Mouse (Mus musculus) forebrain, embryonic 16.5 days (tissue): ENCODE results near the gene Scn2b. TPM values are rescaled to one million over a fixed set of nuclear protein-coding genes. Genes with fewer than 3 reads are reported as not detected.
A peak's percentile ranks its signal among the peaks of the same experiment; 100 is the strongest.

Source experiments
- ATAC-seq: fragments of 200-750 bp; cut with Nextera tagmentation; 2 replicates; pipeline ENCODE4 v1.8.0; 2017; ENCODE audit warnings: mild to moderate bottlenecking, moderate library complexity
- H3K27ac ChIP-seq: fragments of 300-500 bp; sonication (generic); 2 replicates; pipeline ENCODE4 v1.5.1; 2014; ENCODE audit warnings: low read length, control low read depth
- H3K27me3 ChIP-seq: fragments of 300-500 bp; sonication (generic); replicated peaks from 2 replicates; pipeline ENCODE4 v1.6.1; 2014; ENCODE audit warnings: low read length; ENCODE audit not compliant: control insufficient read depth, insufficient read depth
- H3K36me3 ChIP-seq: fragments of 300-500 bp; sonication (generic); 2 replicates; pipeline ENCODE4 v1.6.1; 2014; ENCODE audit not compliant: control insufficient read depth, insufficient read depth
- H3K4me1 ChIP-seq: fragments of 300-500 bp; sonication (generic); replicated peaks from 2 replicates; pipeline ENCODE4 v1.6.1; 2014; ENCODE audit warnings: low read length; ENCODE audit not compliant: control insufficient read depth, insufficient read depth
- H3K4me2 ChIP-seq: fragments of 300-500 bp; sonication (generic); 2 replicates; pipeline ENCODE4 v1.6.1; 2014; ENCODE audit warnings: mild to moderate bottlenecking, low read length, control low read depth
- H3K4me3 ChIP-seq: fragments of 300-500 bp; sonication (generic); replicated peaks from 2 replicates; pipeline ENCODE4 v1.5.1; 2014; ENCODE audit warnings: mild to moderate bottlenecking, low read length, control low read depth
- H3K9ac ChIP-seq: fragments of 300-500 bp; sonication (generic); replicated peaks from 2 replicates; pipeline ENCODE4 v1.6.1; 2014; ENCODE audit warnings: low read depth, low read length, control low read depth
- H3K9me3 ChIP-seq: fragments of 300-500 bp; sonication (generic); 2 replicates; pipeline ENCODE4 v1.6.1; 2016; ENCODE audit warnings: low read length; ENCODE audit not compliant: control insufficient read depth
- WGBS: fragments of 180-500 bp; shearing (Covaris S2); extraction: QIAGEN DNeasy Blood & Tissue Kit; methylation state at CpG from one replicate; pipeline ENCODE4 v1.1.7; 2014; 5-methylcytosine and 5-hydroxymethylcytosine counted together
- polyA plus RNA-seq: library from polyadenylated mRNA; unstranded; fragments of >200 nt; fragmentation: Nextera tagmentation; extraction: Ambion mirVana; gene quantifications from 2 replicates; pipeline ENCODE4 v1.2.1, GENCODE M21; 2015

Gene Scn2b
- polyA plus RNA-seq, 1 experiment from 2014 or later, result 6.9 TPM

GRCm38 (mm10) chr9:45130119-45130518 lies 12.5 kb downstream of the Scn2b start:
- no peak for ATAC-seq
- H3K4me2 ChIP-seq, result no peak overlapping the region
- 88% methylated on average over 3 of the region's 3 CpGs for WGBS

GRCm38 (mm10) chr9:45133484-45134310 lies 16.1 kb downstream of the Scn2b start:
- Histone ChIP-seq H3K4me1 (peaks cover 9% of the 10 kb centered on the region), H3K9ac (no peak overlapping the region), H3K4me3 (no peak overlapping the region), H3K9me3 (no peaks in the 10 kb centered on the region), H3K27me3 (peaks cover 44% of the 10 kb centered on the region), H3K27ac (no peak overlapping the region), H3K36me3 (no peaks in the 10 kb centered on the region), H3K4me2 (no peak overlapping the region)
- WGBS, result 25% methylated on average over 5 of the region's 5 CpGs
- no peak for ATAC-seq

More at GRCm38 (mm10) chr9:45130119-45130518, 12.5 kb downstream of the Scn2b start:
- Histone ChIP-seq H3K27me3 (peaks cover 11% of the 10 kb centered on the region; the same call in 1 of the 2 replicates), H3K9me3 (no peaks in the 10 kb centered on the region), H3K9ac (no peak overlapping the region), H3K4me3 (no peak overlapping the region), H3K36me3 (no peaks in the 10 kb centered on the region), H3K27ac (no peak overlapping the region), H3K4me1 (no peaks in the 10 kb centered on the region)

- Histone ChIP-seq H3K9ac (no peak overlapping the region), H3K36me3 (no peaks in the 10 kb centered on the region), H3K27ac (no peak overlapping the region), H3K4me2 (no peak overlapping the region), H3K27me3 (peaks cover 67% of the 10 kb centered on the region), H3K4me1 (peaks cover 15% of the 10 kb centered on the region), H3K9me3 (no peaks in the 10 kb centered on the region), H3K4me3 (no peak overlapping the region)
- ATAC-seq, result no peak
- 15% methylated on average over 7 of the region's 7 CpGs for WGBS
These were observed 19.0 kb downstream of the Scn2b start for GRCm38 (mm10) chr9:45136442-45137169.

GRCm38 (mm10) chr9:45138191-45139032 lies 20.8 kb downstream of the Scn2b start, which contains the start of gene Scn4b:
TSS of gene Scn4b (plus strand) at chr9:45138395.
- Histone ChIP-seq H3K4me3 (peak within 1 kb of the TSS; percentile 60), H3K4me2 (peak within 1 kb of the TSS; percentile 95), H3K9ac (peak within 1 kb of the TSS; percentile 52), H3K9me3 (no peaks in the 10 kb centered on the region), H3K36me3 (no peaks in the 10 kb centered on the region), H3K4me1 (peaks cover 15% of the 10 kb centered on the region), H3K27me3 (peaks cover 81% of the 10 kb centered on the region), H3K27ac (no peak within 1 kb of the TSS)
- ATAC-seq, result peak; percentile 76
- under 1% methylated on average over 73 of the region's 76 CpGs for WGBS

GRCm38 (mm10) chr9:45139082-45139481 lies 21.5 kb downstream of the Scn2b start:
- no peak for ATAC-seq
- Histone ChIP-seq H3K36me3 (no peaks in the 10 kb centered on the region), H3K4me1 (peaks cover 15% of the 10 kb centered on the region), H3K9me3 (no peaks in the 10 kb centered on the region), H3K27ac (no peak overlapping the region), H3K4me2 (peak overlapping the region; percentile 95), H3K4me3 (peak overlapping the region; percentile 60), H3K27me3 (peaks cover 87% of the 10 kb centered on the region), H3K9ac (peak overlapping the region; percentile 52)
- WGBS, result 3% methylated on average over 7 of the region's 7 CpGs

- H3K4me1 ChIP-seq, result peaks cover 18% of the 10 kb centered on the region
- H3K9ac ChIP-seq, result no peak overlapping the region
- no peak overlapping the region for H3K27ac ChIP-seq
- 10% methylated on average over 7 of the region's 7 CpGs for WGBS
- no peak for ATAC-seq
- no peak overlapping the region for H3K4me2 ChIP-seq
- H3K27me3 ChIP-seq, result peaks cover 86% of the 10 kb centered on the region
- H3K4me3 ChIP-seq, result no peak overlapping the region
- no peaks in the 10 kb centered on the region for H3K9me3 ChIP-seq
- H3K36me3 ChIP-seq, result no peaks in the 10 kb centered on the region
These were observed 23.4 kb downstream of the Scn2b start for GRCm38 (mm10) chr9:45140945-45141344.

- no peak overlapping the region for H3K4me2 ChIP-seq
- no peak overlapping the region for H3K27ac ChIP-seq
- peaks cover 82% of the 10 kb centered on the region for H3K27me3 ChIP-seq
- no peak overlapping the region for H3K9ac ChIP-seq
- peaks cover 20% of the 10 kb centered on the region for H3K4me1 ChIP-seq
- H3K9me3 ChIP-seq, result no peaks in the 10 kb centered on the region
- no peaks in the 10 kb centered on the region for H3K36me3 ChIP-seq
- 63% methylated on average over 3 of the region's 3 CpGs for WGBS
- ATAC-seq, result no peak
- no peak overlapping the region for H3K4me3 ChIP-seq
These were observed 25.1 kb downstream of the Scn2b start for GRCm38 (mm10) chr9:45142686-45143085.

- H3K4me2 ChIP-seq, result peak overlapping the region; percentile 60
- H3K36me3 ChIP-seq, result no peaks in the 10 kb centered on the region
- ATAC-seq, result peak; percentile 33; the same call in 1 of the 2 replicates
- H3K27me3 ChIP-seq, result peaks cover 59% of the 10 kb centered on the region
- H3K9me3 ChIP-seq, result no peaks in the 10 kb centered on the region
- peak overlapping the region; percentile 37 for H3K4me3 ChIP-seq
- no peak overlapping the region for H3K27ac ChIP-seq
- 3% methylated on average over 27 of the region's 27 CpGs for WGBS
- peaks cover 5% of the 10 kb centered on the region for H3K4me1 ChIP-seq
- H3K9ac ChIP-seq, result peak overlapping the region; percentile 31
These were observed 28.1 kb downstream of the Scn2b start for GRCm38 (mm10) chr9:45145533-45146266.
